Mouse (Mus musculus): Measurements from ENCODE around the gene Lce1m.
"Not testable (repeated sequence)": the region's sequence is repeated elsewhere in the genome, so short reads cannot be mapped to it uniquely, and the experiment has no call there.

Lce1m gene

GRCm38 (mm10) chr3:93018960-93019359 is at the start of gene Lce1m:
TSS of gene Lce1m (minus strand) at chr3:93019060.
- no peak for DNase-seq

GRCm38 (mm10) chr3:93068523-93068922 is 49.7 kb upstream of the Lce1m start, which contains the start of gene Gm4858:
TSS of gene Gm4858 (plus strand) at chr3:93068823.
- not testable (repeated sequence) for DNase-seq

DNA sequence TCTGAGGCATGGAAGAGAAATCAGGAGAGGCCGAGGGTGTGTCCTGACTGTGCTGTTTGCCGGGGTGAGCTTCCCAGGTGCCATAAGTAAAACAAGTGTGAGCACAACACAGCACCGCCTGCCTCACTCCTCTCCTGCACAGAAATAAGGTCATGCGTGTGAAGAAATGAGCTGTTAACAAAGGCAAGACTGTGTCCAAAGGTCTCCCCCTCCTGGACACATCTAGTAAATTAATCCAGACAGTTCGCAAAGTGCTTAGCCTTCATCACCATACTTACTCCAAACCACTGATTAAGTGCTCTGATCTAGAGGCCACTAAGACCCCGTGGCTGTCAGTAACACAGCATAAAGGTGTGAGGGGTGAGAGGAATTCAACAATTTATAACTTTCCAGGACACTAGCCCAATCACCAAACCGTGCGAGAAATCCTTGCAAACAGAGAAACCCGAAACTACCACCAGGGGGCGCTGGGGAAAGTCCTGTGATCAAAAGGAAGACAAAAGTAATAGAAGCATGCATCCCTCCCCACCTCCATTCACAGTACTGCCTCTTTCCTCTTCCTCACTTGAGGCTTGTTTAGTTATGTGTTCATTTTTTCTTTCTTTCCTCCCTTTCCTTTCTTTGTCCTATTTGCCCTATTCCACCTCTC is 34.1 kb upstream of the Lce1m start:
- no peak for DNase-seq

- DNase-seq: no peak
Measured at GRCm38 (mm10) chr3:93050182-93050581, 31.3 kb upstream of the Lce1m start.

- no peak for DNase-seq
Measured at GRCm38 (mm10) chr3:93031450-93031849, 12.6 kb upstream of the Lce1m start.

DNA sequence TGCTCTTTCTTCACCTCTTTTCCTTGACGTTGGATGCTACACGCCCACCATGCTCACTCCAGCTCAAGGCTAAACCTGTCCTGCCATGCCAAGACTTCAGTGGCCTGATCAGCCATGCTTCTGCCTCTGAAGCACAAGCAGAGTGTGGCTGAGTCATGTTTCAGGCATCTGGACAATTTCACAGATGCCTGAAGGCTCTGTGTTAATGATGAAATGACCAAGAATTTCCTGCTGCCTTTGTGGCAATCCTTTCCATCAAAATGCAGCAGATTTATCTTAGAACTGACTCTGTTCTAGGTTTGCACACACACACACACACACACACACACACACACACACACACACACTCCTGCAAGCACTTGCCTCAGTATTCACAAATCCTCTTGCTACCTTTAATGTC is 6.6 kb upstream of the Lce1m start:
- DNase-seq: no peak

GRCm38 (mm10) chr3:93023411-93024184 is 4.7 kb upstream of the Lce1m start:
- no peak for DNase-seq

GRCm38 (mm10) chr3:93021171-93021570 is 2.3 kb upstream of the Lce1m start:
- DNase-seq: no peak

DNA sequence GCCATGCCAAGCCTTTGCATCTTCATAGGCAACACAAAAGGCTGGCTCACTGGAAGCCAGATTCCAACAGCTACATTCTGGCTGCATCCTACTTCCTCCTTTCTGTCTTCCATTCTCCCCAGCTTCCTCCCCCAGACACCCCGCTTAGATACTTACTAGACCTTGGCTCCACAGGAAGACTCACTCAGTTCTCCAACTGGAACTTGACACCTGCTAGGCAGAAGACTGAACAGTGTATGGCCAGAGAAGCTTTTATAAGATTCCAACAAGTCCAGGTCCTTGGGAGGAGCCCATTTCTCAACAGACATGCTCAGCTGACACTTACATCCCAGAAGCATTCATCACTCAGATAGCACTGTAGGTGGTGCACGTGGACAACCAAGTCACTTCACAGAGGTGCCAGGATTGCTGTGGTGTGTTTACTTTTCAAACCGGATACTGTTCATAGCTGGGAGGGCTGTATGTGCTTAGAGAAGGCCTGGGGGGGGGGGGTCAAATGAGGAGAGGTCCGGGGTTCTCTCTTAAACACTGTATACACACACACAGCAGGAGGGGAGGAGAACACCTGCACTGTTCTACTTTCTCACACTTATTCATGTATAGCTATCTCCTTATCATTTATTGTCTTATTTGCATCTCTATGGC is 3.3 kb downstream of the Lce1m start, which contains the start of gene Crct1:
Gene Crct1, minus strand, starts transcription at position 228 of the 645 bp plus-strand sequence.
- no peak for DNase-seq

DNA sequence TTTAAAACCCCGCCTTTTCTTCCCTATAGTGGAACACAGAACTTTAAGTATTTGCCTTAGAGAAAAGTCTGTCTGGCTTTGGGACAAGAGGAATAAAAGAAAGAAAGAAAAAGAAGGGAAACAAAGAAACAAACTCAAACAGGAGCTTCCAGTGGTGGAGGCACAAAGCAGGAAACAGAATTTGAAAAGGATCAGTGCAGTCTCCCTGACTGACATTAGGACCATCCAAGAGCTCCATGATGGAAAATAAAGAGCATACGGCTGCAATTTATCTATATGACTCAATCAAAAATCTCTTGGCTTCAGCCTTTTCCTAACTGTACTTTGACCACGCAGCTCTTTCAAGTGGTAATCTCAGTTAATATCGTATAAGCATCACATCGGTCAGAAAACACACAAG is 4.0 kb downstream of the Lce1m start:
- DNase-seq: no peak

GRCm38 (mm10) chr3:93014378-93014801 is 4.5 kb downstream of the Lce1m start:
- no peak for DNase-seq

DNA sequence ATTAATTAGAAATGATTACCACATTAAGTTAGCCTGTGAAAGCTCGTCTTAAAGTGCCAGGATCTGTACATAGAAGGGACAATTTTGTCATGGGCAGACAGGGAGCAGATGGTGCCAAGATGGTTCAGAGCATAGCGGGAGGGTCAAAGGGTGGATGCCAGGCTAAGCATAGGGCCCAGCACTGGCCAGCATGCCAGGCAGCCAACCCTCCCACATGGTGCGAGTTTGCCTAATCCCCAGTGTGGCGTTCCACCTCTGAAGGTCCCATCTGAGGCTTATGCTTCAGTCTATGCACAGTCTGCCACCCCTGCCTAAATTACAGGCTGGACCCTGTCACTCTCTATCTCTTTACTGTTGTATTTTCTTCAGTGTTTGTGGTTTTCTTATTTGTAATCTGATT is 16.0 kb downstream of the Lce1m start:
- no peak for DNase-seq

GRCm38 (mm10) chr3:93000621-93001020 is 18.2 kb downstream of the Lce1m start:
- no peak for DNase-seq

GRCm38 (mm10) chr3:92998691-92999090 is 20.2 kb downstream of the Lce1m start:
- no peak for DNase-seq

DNA sequence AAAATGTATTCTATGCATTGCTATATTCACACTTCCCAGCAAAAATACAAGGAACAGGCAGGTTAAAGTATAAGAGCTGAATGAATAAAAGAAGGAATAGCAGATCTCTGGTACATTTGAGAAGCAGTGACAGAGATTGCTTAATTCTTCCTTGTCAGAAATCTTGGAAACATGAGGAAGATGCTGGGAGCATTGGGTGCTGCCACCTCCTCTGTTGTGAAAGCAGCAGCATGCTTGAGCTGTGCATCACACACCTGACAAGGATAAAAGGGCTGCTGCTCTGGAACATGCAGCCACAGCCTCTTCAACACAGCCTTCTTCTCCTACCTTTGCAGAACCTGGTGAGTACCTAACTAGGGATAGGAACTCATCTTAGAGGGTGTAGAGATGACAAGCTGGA is 26.9 kb downstream of the Lce1m start, which contains the start of gene Lce3f:
Gene Lce3f, plus strand, starts transcription at position 301 of the 400 bp plus-strand sequence.
- no peak for DNase-seq

GRCm38 (mm10) chr3:92978484-92978883 is 40.4 kb downstream of the Lce1m start:
- no peak for DNase-seq

All from spleen, adult 18-20 months (tissue).